Mouse (Mus musculus) hindbrain, embryonic 11.5 days (tissue): ENCODE results near the gene Hba-x. TPM values are rescaled to one million over a fixed set of nuclear protein-coding genes. Genes with fewer than 3 reads are reported as not detected.
"Not testable (repeated sequence)": the region's sequence is repeated elsewhere in the genome, so short reads cannot be mapped to it uniquely, and the experiment has no call there.

ENCODE experiments used
- ATAC-seq: fragments of 200-750 bp; cut with Nextera tagmentation; 2 replicates; pipeline ENCODE4 v1.8.0; 2017; ENCODE audit warnings: mild to moderate bottlenecking, moderate TSS enrichment, moderate library complexity; ENCODE audit not compliant: low FRiP score
- DNase-seq: peaks from one replicate; pipeline ENCODE4 v3.0.0-alpha.2; 2015; ENCODE audit warnings: low spot score
- H3K27ac ChIP-seq: fragments of 300-500 bp; sonication (generic); 2 replicates; pipeline ENCODE4 v1.5.1; 2014; ENCODE audit warnings: mild to moderate bottlenecking, low read depth, low read length
- H3K27me3 ChIP-seq: fragments of 300-500 bp; sonication (generic); 2 replicates; pipeline ENCODE4 v1.6.1; 2014; ENCODE audit warnings: mild to moderate bottlenecking, low read length, moderate library complexity, mixed read lengths; ENCODE audit not compliant: control insufficient read depth, insufficient read depth
- H3K36me3 ChIP-seq: fragments of 300-500 bp; sonication (generic); 2 replicates; pipeline ENCODE4 v1.6.1; 2014; ENCODE audit warnings: mild to moderate bottlenecking, low read length, moderate library complexity, mixed read lengths; ENCODE audit not compliant: control insufficient read depth, insufficient read depth
- H3K4me1 ChIP-seq: fragments of 300-500 bp; sonication (generic); replicated peaks from 2 replicates; pipeline ENCODE4 v1.6.1; 2014; ENCODE audit warnings: low read length, mixed read lengths; ENCODE audit not compliant: control insufficient read depth, insufficient read depth
- H3K4me2 ChIP-seq: fragments of 300-500 bp; sonication (generic); replicated peaks from 2 replicates; pipeline ENCODE4 v1.6.1; 2014; ENCODE audit warnings: mild to moderate bottlenecking, low read depth, low read length
- H3K4me3 ChIP-seq: fragments of 300-500 bp; sonication (generic); 2 replicates; pipeline ENCODE4 v1.5.1; 2014; ENCODE audit warnings: low read depth, low read length
- H3K9ac ChIP-seq: fragments of 300-500 bp; sonication (generic); 2 replicates; pipeline ENCODE4 v1.6.1; 2014; ENCODE audit warnings: low read depth, low read length
- H3K9me3 ChIP-seq: fragments of 300-500 bp; sonication (generic); 2 replicates; pipeline ENCODE4 v1.6.1; 2016; ENCODE audit warnings: low read length; ENCODE audit not compliant: control insufficient read depth
- WGBS: fragments of 180-500 bp; shearing (Covaris S2); extraction: QIAGEN DNeasy Blood & Tissue Kit; methylation state at CpG from one replicate; pipeline ENCODE4 v1.1.7; 2014; 5-methylcytosine and 5-hydroxymethylcytosine counted together
- polyA plus RNA-seq: library from polyadenylated mRNA; unstranded; fragments of >200 nt; fragmentation: Nextera tagmentation; extraction: Ambion mirVana; gene quantifications from 2 replicates; pipeline ENCODE4 v1.2.1, GENCODE M21; 2014

Gene Hba-x
- polyA plus RNA-seq, 1 experiment from 2014 or later = 3,380 TPM

DNA sequence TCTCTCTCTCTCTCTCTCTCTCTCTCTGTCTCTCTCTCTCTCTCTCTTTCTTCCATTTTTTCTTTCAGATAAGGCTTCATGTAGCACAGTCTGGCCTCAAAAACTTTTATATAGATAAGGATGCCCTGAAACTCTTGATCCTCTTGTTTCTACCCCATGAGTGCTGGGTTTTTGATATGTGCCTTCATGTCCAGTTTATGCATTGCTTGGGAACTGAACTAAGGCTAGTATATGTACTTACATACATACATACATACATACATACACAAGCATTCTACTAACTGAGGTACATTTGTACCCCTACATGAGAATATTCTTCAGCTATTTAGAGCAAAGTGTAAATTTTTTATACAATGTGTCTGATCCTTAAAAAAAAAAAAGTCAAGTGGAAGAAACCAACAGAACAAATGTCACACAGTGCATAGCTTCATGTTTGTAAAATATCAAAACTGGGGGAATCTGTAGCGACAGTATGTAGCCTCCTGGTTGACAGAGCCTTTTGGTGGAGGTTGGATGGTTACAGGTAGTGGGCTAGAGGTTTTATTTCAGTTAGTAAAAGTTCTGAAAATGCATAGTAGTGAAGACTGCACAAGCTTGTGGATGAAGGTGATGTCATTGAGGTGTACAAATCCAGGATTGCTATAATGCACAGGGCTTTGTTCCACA lies 21.8 kb downstream of the Hba-x start:
- WGBS = 79% methylated on average over 1 of the region's 1 CpGs
- Histone ChIP-seq H3K27ac (no peak overlapping the region), H3K9me3 (no peaks in the 10 kb centered on the region), H3K4me2 (no peak overlapping the region), H3K4me3 (no peak overlapping the region), H3K9ac (no peak overlapping the region), H3K27me3 (peaks cover 6% of the 10 kb centered on the region; the same call in 1 of the 2 replicates), H3K4me1 (no peaks in the 10 kb centered on the region), H3K36me3 (no peaks in the 10 kb centered on the region)
- DNase-seq (no peak), ATAC-seq (no peak)

DNA sequence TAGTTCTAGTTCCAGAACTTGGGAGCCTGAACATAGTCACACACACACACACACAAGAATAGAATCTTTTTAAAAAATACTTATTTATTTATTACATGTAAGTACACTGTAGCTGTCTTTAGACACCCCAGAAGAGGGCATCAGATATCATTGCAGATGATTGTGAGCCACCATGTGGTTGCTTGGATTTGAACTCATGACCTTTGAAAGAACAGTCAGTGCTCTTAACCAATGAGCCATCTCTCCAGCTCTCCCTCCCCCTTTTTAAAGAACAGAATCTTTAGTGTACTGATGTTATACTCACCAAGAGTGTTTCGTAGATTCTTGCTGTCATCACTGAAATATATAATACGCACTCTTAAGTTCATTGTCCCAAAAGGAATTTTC lies 22.3 kb downstream of the Hba-x start:
- no peaks in the 10 kb centered on the region for H3K36me3 ChIP-seq
- no peak overlapping the region for H3K4me3 ChIP-seq
- H3K4me2 ChIP-seq = no peak overlapping the region
- H3K9me3 ChIP-seq = no peaks in the 10 kb centered on the region
- H3K27ac ChIP-seq = no peak overlapping the region
- DNase-seq (no peak), ATAC-seq (no peak)
- 93% methylated on average over 2 of the region's 2 CpGs for WGBS
- H3K4me1 ChIP-seq = no peaks in the 10 kb centered on the region
- no peak overlapping the region for H3K9ac ChIP-seq
- peaks cover 6% of the 10 kb centered on the region; the same call in 1 of the 2 replicates for H3K27me3 ChIP-seq

DNA sequence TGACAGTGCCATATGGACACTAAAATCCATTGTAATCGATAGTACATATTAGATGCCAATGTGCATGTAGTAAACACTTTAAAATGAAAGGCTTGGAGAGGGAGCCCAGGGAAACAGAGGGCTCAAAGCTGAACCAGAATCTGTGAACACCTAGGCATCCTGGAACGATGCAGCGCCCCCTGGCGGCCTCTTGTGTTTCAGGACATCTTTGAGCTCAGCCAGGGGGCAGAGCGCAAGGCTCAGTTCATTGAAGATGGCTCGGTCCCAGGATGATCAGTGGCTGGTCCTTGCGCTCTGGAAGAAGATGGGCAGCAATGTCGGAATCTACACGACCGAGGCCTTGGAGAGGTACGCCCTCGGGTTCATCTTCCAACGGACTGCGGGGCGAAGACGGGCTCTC lies 23.7 kb downstream of the Hba-x start, which contains the start of gene Hbq1a:
Gene Hbq1a, plus strand, starts transcription at position 205 of the 400 bp plus-strand sequence.
- not testable (repeated sequence) for H3K4me3 ChIP-seq, H3K9me3 ChIP-seq, H3K9ac ChIP-seq, H3K27ac ChIP-seq, H3K27me3 ChIP-seq, H3K4me1 ChIP-seq, H3K36me3 ChIP-seq
- peak within 1 kb of the TSS; percentile 31 for H3K4me2 ChIP-seq
- WGBS = 10% methylated on average over 16 of the region's 16 CpGs
- DNase-seq (peak; percentile 66), ATAC-seq (0 out of 2 replicates have a peak, but pooled peaks have one; percentile 45)

DNA sequence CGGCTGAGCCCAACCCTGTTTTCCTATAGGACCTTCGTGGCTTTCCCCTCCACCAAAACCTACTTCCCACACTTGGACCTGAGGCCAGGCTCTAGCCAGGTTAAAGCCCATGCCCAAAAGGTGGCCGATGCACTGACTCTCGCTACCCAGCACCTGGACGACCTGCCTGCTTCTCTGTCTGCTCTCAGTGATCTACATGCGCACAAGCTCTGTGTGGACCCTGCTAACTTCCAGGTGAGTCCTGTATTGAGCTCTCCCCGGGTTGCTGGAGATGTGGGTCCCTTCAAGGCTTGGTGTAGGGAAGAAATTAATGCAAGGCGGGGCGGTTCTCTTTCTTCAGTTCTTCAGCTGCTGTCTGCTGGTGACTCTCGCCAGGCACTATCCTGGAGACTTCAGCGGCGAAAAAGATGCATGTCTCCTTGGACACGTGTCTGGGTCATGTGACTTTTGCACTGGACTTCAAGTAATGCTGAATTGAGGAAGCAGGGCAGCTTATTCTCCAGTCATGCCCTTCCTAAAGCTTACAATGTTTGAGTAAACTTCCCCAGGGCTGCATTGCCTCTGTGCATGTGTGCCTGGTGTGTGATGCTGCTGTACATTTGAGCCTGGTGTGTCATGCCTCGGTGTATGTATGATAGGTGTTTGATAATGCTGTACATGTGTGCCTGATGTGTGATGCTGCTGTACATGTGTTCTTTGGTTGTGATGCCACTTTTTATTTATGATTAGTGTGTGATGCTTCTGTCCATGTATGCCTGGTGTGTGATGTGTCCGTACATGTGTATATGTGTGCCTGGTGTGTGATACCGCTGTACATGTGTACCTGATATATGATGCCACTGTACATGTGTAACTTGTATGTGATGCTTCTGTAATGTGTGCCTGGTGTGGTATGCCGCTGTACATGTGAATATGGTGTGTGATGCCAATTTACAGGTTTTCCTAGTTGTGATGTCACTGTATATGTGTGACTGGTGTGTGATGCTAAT lies 24.4 kb downstream of the Hba-x start:
- Histone ChIP-seq H3K36me3 (no peaks in the 10 kb centered on the region), H3K9me3 (no peaks in the 10 kb centered on the region), H3K27me3 (peaks cover 6% of the 10 kb centered on the region; the same call in 1 of the 2 replicates), H3K4me1 (no peaks in the 10 kb centered on the region), H3K9ac (no peak overlapping the region), H3K4me2 (peak overlapping the region; percentile 31; the same call in 1 of the 2 replicates), H3K4me3 (no peak overlapping the region), H3K27ac (no peak overlapping the region)
- ATAC-seq = no peak
- DNase-seq = peak; percentile 7
- WGBS = 63% methylated on average over 14 of the region's 17 CpGs

DNA sequence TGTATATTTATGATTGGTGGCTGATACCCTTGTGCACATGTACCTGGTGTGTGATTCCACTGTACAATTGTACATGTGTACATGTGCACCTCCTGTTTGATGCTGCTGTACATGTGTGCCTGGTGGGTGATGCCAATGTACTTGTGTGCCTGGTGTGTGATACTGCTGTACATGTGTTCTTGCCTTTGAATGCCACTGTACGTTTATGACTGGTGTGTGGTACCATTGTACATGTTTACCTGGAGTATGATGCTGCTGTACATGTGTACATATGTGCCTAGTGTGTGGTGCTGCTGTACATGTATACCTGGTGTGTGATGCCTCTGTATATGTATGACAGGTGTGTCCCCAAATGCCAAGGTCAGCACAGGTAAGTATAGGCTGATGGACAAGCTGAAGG lies 25.3 kb downstream of the Hba-x start:
- Histone ChIP-seq H3K9ac (no peak overlapping the region), H3K4me2 (no peak overlapping the region), H3K4me1 (no peaks in the 10 kb centered on the region), H3K4me3 (no peak overlapping the region), H3K27ac (no peak overlapping the region), H3K9me3 (no peaks in the 10 kb centered on the region), H3K27me3 (peaks cover 6% of the 10 kb centered on the region; the same call in 1 of the 2 replicates), H3K36me3 (no peaks in the 10 kb centered on the region)
- ATAC-seq = no peak
- WGBS = 78% methylated on average over 1 of the region's 1 CpGs
- no peak for DNase-seq

DNA sequence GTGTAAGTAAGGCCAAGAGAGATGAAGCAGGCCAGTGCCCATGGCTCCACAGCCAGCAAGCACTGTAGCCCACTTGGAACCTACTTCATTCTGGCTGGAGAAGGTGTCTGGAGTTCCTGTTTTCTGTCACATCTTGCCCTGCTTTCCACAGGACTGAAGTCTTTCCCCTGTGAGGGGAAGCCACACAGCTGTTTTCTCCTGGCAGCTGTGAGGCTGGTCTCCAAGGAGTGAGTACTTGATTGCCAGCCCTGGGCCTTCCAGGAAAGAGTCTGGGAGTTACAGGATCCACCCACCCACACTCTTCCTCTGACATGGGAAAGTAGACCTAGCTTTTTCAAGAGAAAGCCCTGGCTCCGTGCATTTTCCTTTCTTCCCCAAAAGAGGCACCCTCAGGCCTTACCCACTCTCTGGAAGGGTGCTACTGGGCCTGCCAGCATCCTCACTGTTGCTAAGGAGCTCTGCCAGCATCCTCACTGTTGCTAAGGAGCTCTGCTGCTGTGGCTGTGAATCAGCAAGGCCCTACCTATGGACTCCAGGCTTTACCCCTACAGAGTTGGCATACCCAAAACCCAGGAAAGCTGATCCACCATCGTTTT lies 26.7 kb downstream of the Hba-x start:
- WGBS = 45% methylated on average over 2 of the region's 2 CpGs
- Histone ChIP-seq H3K4me3 (no peak overlapping the region), H3K27me3 (peaks cover 6% of the 10 kb centered on the region; the same call in 1 of the 2 replicates), H3K36me3 (no peaks in the 10 kb centered on the region), H3K9ac (no peak overlapping the region), H3K27ac (no peak overlapping the region), H3K4me1 (no peaks in the 10 kb centered on the region), H3K4me2 (no peak overlapping the region), H3K9me3 (no peaks in the 10 kb centered on the region)
- no peak for DNase-seq
- ATAC-seq = no peak

DNA sequence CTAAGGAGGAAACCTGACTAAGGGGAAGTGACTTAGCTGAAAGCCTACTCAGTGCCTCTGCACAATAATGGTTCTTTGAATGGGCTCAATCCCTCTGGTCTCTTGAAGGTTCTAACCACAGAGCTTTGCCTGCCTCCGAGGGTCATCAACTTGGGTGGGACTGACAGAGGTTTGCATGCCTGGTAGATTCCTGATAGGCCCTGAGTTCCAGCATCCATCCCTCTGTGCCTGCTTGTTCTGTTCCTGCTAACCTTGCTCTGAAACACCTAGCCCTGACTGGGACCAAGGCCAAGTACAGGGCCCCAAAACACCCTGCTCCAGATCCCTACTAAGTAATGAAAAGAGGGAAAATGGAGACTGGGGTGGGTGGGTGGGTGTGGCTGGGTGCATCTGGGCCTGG lies 27.3 kb downstream of the Hba-x start:
- DNase-seq = no peak
- ATAC-seq = no peak
- no peak overlapping the region for H3K4me2 ChIP-seq
- H3K4me1 ChIP-seq = no peaks in the 10 kb centered on the region
- H3K27me3 ChIP-seq = peaks cover 6% of the 10 kb centered on the region; the same call in 1 of the 2 replicates
- no peak overlapping the region for H3K4me3 ChIP-seq
- H3K27ac ChIP-seq = no peak overlapping the region
- H3K9ac ChIP-seq = no peak overlapping the region
- H3K36me3 ChIP-seq = no peaks in the 10 kb centered on the region
- 87% methylated on average over 1 of the region's 1 CpGs for WGBS
- no peaks in the 10 kb centered on the region for H3K9me3 ChIP-seq

DNA sequence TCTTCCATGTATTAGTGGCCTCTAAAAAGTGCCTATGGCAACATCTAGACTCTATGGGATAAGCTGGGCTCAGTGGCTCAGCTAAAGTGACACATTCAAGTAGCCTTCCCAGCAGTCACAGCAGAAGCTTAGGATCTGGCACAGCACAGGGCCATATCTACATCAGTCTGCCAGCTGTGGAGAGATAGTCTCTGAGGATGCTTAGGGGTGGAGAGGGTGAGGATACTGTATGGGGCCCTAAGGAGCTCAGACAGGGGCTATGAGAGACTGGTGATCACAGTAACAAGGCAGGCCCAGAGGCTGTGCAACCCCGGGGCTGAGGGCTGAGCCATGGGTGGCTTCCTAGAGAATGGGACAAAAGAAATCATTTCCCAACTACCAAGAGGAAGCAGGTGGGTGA lies 30.8 kb downstream of the Hba-x start:
- ATAC-seq = no peak

More for the DNA sequence above, 30.8 kb downstream of the Hba-x start:
- H3K9ac ChIP-seq = no peak overlapping the region
- H3K27me3 ChIP-seq = no peaks in the 10 kb centered on the region
- H3K36me3 ChIP-seq = no peaks in the 10 kb centered on the region
- no peaks in the 10 kb centered on the region for H3K4me1 ChIP-seq
- no peaks in the 10 kb centered on the region for H3K9me3 ChIP-seq
- no peak overlapping the region for H3K27ac ChIP-seq
- 88% methylated on average over 1 of the region's 1 CpGs for WGBS
- H3K4me2 ChIP-seq = no peak overlapping the region
- DNase-seq = no peak
- no peak overlapping the region for H3K4me3 ChIP-seq
